In genomic region chr6:113860735-113861374, GRCm38 (mm10) we compare ENCODE assay signal across 8 mouse cellular contexts.
DNase-seq lines count a peak whose midpoint lies in the region; ATAC-seq and TF ChIP-seq lines count a peak whose summit lies in the region.
"Had no signal": no experiment of that assay in that cellular context is flagged by ENCODE, and none has a peak within 500 bp of the region (broad histone marks: within the 10 kb centered on the region; RNA-seq: fewer than 3 reads in every experiment).

No protein-coding gene starts in this region.

- no peak overlapping the region for H3K4me3 ChIP-seq in cortical plate, adult 2 months (ENCODE audit: insufficient read depth, low read length)
- H3K4me3 ChIP-seq in midbrain, embryonic 11.5 days (ENCODE audit: low read depth, low read length) = no peak overlapping the region
- H3K4me3 ChIP-seq in lung, postnatal 0 days (ENCODE audit: low read depth, low read length) = no peak overlapping the region
- H3K4me3 ChIP-seq: heart, embryonic 13.5 days had no signal

- peaks cover 35% of the 10 kb centered on the region for H3K4me1 ChIP-seq in cortical plate, adult 2 months (ENCODE audit: control insufficient read depth, insufficient read depth, low read length)
- H3K4me1 ChIP-seq in midbrain, embryonic 11.5 days (ENCODE audit: control insufficient read depth, insufficient read depth, low read length) = no peaks in the 10 kb centered on the region
- H3K4me1 ChIP-seq in lung, postnatal 0 days (ENCODE audit: insufficient read depth, low read depth, low read length) = no peaks in the 10 kb centered on the region
- H3K4me1 ChIP-seq: heart, embryonic 13.5 days had no signal

- peak; percentile 47 for DNase-seq in left cerebral cortex, adult 11 months (ENCODE audit: low spot score)
- no peak for DNase-seq in left cerebral cortex, adult 9 months (ENCODE audit: low spot score in 2 of 2)
- DNase-seq in midbrain, embryonic 11.5 days (ENCODE audit: low spot score, missing footprints) = no peak
- DNase-seq in testis, postnatal 10 days (ENCODE audit: low spot score) = peak; percentile 86
- no peak for DNase-seq in lung, postnatal 0 days (ENCODE audit: low spot score)
- no peak for DNase-seq in thymus, postnatal 25 days

- TF ChIP-seq CTCF in cortical plate, adult 2 months (IDR thresholded peaks at IDR 0.05; ENCODE audit: extremely low read depth, insufficient read depth, low read length) = no peak
- no peak for TF ChIP-seq CTCF in lung, postnatal 0 days (IDR thresholded peaks at IDR 0.05)

- no peaks in the 10 kb centered on the region for H3K36me3 ChIP-seq in midbrain, embryonic 11.5 days (ENCODE audit: control insufficient read depth, insufficient read depth, low read length)
- no peaks in the 10 kb centered on the region for H3K36me3 ChIP-seq in lung, postnatal 0 days (ENCODE audit: insufficient read depth, low read length)
- H3K36me3 ChIP-seq: heart, embryonic 13.5 days had no signal

- H3K9me3 ChIP-seq in midbrain, embryonic 11.5 days (ENCODE audit: control insufficient read depth, low read length) = no peaks in the 10 kb centered on the region
- no peaks in the 10 kb centered on the region for H3K9me3 ChIP-seq in lung, postnatal 0 days (ENCODE audit: low read length)
- H3K9me3 ChIP-seq: heart, embryonic 13.5 days had no signal

- 70% methylated on average over 15 of the region's 15 CpGs for WGBS in midbrain, embryonic 11.5 days
- 50% methylated on average over 15 of the region's 15 CpGs for WGBS in lung, postnatal 0 days

- no peak overlapping the region for H3K4me2 ChIP-seq in midbrain, embryonic 11.5 days
- no peak overlapping the region for H3K4me2 ChIP-seq in lung, postnatal 0 days (replicated peaks; ENCODE audit: low read depth, low read length)
- H3K4me2 ChIP-seq: heart, embryonic 13.5 days had no signal

- no peaks in the 10 kb centered on the region for H3K27me3 ChIP-seq in midbrain, embryonic 11.5 days (ENCODE audit: control insufficient read depth, insufficient read depth, low read length)
- no peaks in the 10 kb centered on the region for H3K27me3 ChIP-seq in lung, postnatal 0 days (replicated peaks; ENCODE audit: insufficient read depth, low read length)

- no peak for TF ChIP-seq POLR2A in cortical plate, adult 2 months (IDR thresholded peaks at IDR 0.05; ENCODE audit: extremely low read depth, insufficient read depth, low read length)

- no peak for TF ChIP-seq EP300 in lung, postnatal 0 days (IDR thresholded peaks at IDR 0.05)

- peak; percentile 56; the same call in 1 of the 2 replicates for ATAC-seq in midbrain, embryonic 11.5 days (ENCODE audit: low FRiP score)
- ATAC-seq in lung, postnatal 0 days = no peak

- H3K9ac ChIP-seq in midbrain, embryonic 11.5 days (ENCODE audit: low read length) = no peak overlapping the region
- no peak overlapping the region for H3K9ac ChIP-seq in lung, postnatal 0 days (replicated peaks; ENCODE audit: low read depth)
- H3K9ac ChIP-seq: heart, embryonic 13.5 days had no signal

- peak overlapping the region; percentile 47; the same call in 1 of the 2 replicates for H3K27ac ChIP-seq in cortical plate, adult 2 months (ENCODE audit: insufficient read depth, low read length)
- no peak overlapping the region for H3K27ac ChIP-seq in midbrain, embryonic 11.5 days (ENCODE audit: low read depth, low read length)
- H3K27ac ChIP-seq in lung, postnatal 0 days (ENCODE audit: low read length) = no peak overlapping the region
- H3K27ac ChIP-seq: heart, embryonic 13.5 days had no signal

Comparison
In these comparisons a context has a peak if more than half of its experiments do, and no peak if none do; other contexts are left out.
1. DNase-seq: peak in left cerebral cortex, adult 11 months (single experiment) and testis, postnatal 10 days (single experiment); none in left cerebral cortex, adult 9 months (0 of 2), midbrain, embryonic 11.5 days (single experiment), lung, postnatal 0 days (single experiment) and thymus, postnatal 25 days (single experiment).